Mouse (Mus musculus): ENCODE measurements around the gene Top2a. TPM values are rescaled to one million over a fixed set of nuclear protein-coding genes. Genes with fewer than 3 reads are reported as not detected.
A peak's percentile ranks its signal among the peaks of the same experiment; 100 is the strongest.

Top2a gene
- polyA plus RNA-seq (2014; fragmentation: Nextera tagmentation; extraction: Ambion mirVana): 315 and 330 TPM in 2 replicates

DNA sequence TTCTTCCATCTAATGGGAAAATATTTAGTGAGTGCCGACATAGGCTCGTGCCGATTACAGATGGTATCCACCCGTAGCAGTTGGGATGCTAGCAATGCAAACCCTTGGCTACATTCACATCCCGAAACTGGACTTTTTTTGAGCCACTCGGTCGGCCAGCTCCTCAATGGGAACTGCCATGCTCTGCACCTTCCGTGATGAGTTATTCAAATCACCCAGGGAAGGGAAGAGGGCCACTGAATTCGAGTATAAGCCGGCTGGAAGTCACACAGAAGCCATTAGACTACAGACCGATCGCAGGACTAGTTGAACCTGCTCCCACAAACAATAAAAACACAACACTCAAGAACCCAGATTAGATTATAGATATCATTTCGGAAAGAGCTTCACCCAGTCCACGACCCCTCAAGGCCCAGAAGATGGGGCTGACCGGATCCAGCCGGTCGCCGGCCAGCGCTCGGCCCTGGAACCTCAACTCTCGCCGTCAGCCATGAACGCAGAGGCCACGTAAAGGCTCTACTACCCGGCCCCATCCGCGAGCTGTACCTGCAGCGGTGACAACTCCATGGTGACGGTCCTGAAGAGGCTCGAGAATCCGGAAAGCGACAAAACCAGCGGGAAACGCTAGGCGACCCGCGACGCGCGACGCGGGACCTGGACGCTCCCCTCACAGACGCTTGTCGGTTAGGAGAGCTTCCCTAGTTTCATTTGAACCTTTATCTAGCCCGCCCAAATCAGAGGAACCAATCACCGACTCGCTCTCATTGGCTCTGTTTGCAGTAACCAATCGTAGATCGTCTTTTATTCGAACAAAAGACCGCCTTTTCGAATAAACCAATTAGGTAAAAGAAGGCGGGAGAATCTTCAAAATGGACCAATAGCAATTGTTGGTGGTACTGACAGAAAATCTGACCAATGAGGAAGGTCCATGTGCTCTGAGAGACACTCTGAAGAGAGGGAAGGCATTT lies at the start of gene Top2a:
TSS of gene Top2a (minus strand) at position 690 of the 968 bp plus-strand sequence.
- no peaks in the 10 kb centered on the region for H3K9me3 ChIP-seq (ENCODE audit: control insufficient read depth, low read length)
- peak within 1 kb of the TSS; percentile 99 for H3K9ac ChIP-seq (ENCODE audit: low read depth, low read length)
- DNase-seq (ENCODE audit: low spot score) (peak; percentile 93), ATAC-seq (replicated peaks; ENCODE audit: low FRiP score) (peak; percentile 93)
- H3K36me3 ChIP-seq (ENCODE audit: control insufficient read depth, insufficient read depth, low read length): peaks cover 29% of the 10 kb centered on the region
- peaks cover 15% of the 10 kb centered on the region for H3K4me1 ChIP-seq (replicated peaks; ENCODE audit: control insufficient read depth, insufficient read depth, low read length)
- H3K27ac ChIP-seq (ENCODE audit: low read depth, low read length): peak within 1 kb of the TSS; percentile 88
- peak within 1 kb of the TSS; percentile 93 for H3K4me3 ChIP-seq (ENCODE audit: low read depth, low read length)
- peak within 1 kb of the TSS; percentile 81 for H3K4me2 ChIP-seq
- H3K27me3 ChIP-seq (replicated peaks; ENCODE audit: control insufficient read depth, insufficient read depth, low read length): no peaks in the 10 kb centered on the region
- WGBS: under 1% methylated on average over 54 of the region's 54 CpGs

DNA sequence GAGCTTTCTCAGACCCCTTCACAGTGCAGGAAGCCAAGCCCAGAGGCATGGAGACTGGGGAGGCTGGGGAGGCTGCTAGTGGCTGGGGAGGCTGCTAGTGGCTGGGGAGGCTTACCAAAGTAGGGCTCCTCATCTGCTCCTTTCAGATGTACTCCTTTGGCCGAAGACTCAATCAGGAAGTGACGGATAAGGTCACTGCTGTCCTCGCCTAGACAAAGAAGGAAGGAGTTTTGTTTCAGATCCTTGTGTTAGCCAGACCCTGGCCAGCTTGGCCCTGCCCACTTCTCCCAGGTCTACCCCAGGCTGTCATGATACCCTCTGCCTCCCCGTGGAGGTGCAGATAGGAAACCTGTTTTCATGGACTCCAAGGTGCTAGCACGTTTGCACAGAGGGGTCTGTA lies 49.8 kb upstream of the Top2a start:
- no peak overlapping the region for H3K4me3 ChIP-seq (ENCODE audit: low read depth, low read length)
- H3K9ac ChIP-seq (ENCODE audit: low read depth, low read length): no peak overlapping the region
- WGBS: 39% methylated on average over 5 of the region's 5 CpGs
- H3K4me1 ChIP-seq (replicated peaks; ENCODE audit: control insufficient read depth, insufficient read depth, low read length): no peaks in the 10 kb centered on the region
- DNase-seq (ENCODE audit: low spot score) (no peak), ATAC-seq (replicated peaks; ENCODE audit: low FRiP score) (no peak)
- no peaks in the 10 kb centered on the region for H3K9me3 ChIP-seq (ENCODE audit: control insufficient read depth, low read length)
- no peaks in the 10 kb centered on the region for H3K36me3 ChIP-seq (ENCODE audit: control insufficient read depth, insufficient read depth, low read length)
- H3K4me2 ChIP-seq: no peak overlapping the region
- no peak overlapping the region for H3K27ac ChIP-seq (ENCODE audit: low read depth, low read length)
- H3K27me3 ChIP-seq (replicated peaks; ENCODE audit: control insufficient read depth, insufficient read depth, low read length): no peaks in the 10 kb centered on the region

DNA sequence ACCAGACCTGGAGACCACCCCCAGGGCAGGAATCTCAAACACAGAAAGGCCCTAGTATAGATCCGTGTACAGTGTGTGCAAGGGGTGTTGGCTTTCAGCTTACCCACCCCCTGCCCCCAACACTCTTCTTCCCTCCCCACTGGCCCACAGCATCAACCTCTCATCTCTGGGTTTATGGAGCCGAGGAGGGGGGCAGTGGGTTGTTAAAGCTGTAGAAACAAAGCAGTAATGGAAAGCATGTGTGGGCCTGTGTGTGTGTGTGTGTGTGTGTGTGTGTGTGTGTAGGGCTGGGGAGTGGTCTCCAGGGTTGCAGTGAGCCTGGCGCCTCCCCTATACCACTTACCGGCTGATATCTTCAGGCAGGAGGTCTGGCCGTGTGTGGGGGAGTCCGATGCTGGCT lies 47.9 kb upstream of the Top2a start:
- Histone ChIP-seq H3K27ac (ENCODE audit: low read depth, low read length) (no peak overlapping the region), H3K4me1 (replicated peaks; ENCODE audit: control insufficient read depth, insufficient read depth, low read length) (no peaks in the 10 kb centered on the region), H3K9ac (ENCODE audit: low read depth, low read length) (no peak overlapping the region), H3K36me3 (ENCODE audit: control insufficient read depth, insufficient read depth, low read length) (no peaks in the 10 kb centered on the region), H3K27me3 (replicated peaks; ENCODE audit: control insufficient read depth, insufficient read depth, low read length) (no peaks in the 10 kb centered on the region), H3K9me3 (ENCODE audit: control insufficient read depth, low read length) (no peaks in the 10 kb centered on the region), H3K4me3 (ENCODE audit: low read depth, low read length) (no peak overlapping the region), H3K4me2 (no peak overlapping the region)
- ATAC-seq (replicated peaks; ENCODE audit: low FRiP score) (no peak; the same call in 1 of the 2 replicates), DNase-seq (ENCODE audit: low spot score) (no peak)
- 22% methylated on average over 6 of the region's 6 CpGs for WGBS

DNA sequence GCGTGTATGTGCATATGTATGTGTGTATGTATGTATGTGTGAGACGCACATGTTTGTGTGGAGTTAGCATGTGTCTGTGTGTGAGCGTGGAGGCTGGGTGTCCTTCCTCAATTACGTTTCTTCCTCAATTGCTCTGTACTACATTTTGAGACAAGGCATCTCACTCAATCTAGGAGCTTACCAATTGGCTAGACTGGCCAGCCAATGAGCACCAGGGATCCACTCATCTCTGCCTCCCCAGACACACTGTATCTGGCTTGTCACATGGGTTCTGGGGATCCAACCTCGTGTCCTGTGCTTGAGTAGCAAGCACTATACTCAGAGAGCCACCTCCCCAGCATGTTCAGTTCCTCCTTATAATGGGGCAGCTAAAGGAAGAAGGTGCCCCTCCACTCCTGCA lies 44.5 kb upstream of the Top2a start:
- ATAC-seq (replicated peaks; ENCODE audit: low FRiP score): no peak
- 72% methylated on average over 5 of the region's 5 CpGs for WGBS
- H3K27ac ChIP-seq (ENCODE audit: low read depth, low read length): no peak overlapping the region

DNA sequence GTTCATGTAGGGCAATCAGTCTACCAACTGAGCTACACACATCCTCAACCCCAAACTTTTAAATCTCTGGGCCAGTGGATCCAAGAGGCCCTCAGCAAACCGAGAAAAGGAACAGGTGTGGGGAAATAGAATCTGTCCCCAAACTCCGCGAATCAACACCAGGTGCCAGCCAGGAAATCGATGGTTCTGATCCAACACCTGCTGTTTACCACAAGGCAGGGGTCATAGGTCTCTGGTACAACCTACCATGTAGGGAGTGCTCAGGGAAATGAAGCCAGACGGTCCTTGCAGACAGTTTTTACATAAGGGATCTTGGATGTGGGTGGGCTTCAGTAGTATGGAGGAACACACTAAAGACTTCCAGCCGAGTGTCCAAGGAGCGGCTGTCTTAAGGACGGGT lies 43.6 kb upstream of the Top2a start:
- no peaks in the 10 kb centered on the region for H3K36me3 ChIP-seq (ENCODE audit: control insufficient read depth, insufficient read depth, low read length)
- no peaks in the 10 kb centered on the region for H3K9me3 ChIP-seq (ENCODE audit: control insufficient read depth, low read length)
- WGBS: 77% methylated on average over 8 of the region's 8 CpGs
- H3K27me3 ChIP-seq (replicated peaks; ENCODE audit: control insufficient read depth, insufficient read depth, low read length): no peaks in the 10 kb centered on the region
- no peak overlapping the region for H3K9ac ChIP-seq (ENCODE audit: low read depth, low read length)
- peaks cover 4% of the 10 kb centered on the region; the same call in 1 of the 2 replicates for H3K4me1 ChIP-seq (replicated peaks; ENCODE audit: control insufficient read depth, insufficient read depth, low read length)
- ATAC-seq (replicated peaks; ENCODE audit: low FRiP score) (no peak), DNase-seq (ENCODE audit: low spot score) (no peak)
- no peak overlapping the region for H3K27ac ChIP-seq (ENCODE audit: low read depth, low read length)
- no peak overlapping the region for H3K4me2 ChIP-seq
- H3K4me3 ChIP-seq (ENCODE audit: low read depth, low read length): no peak overlapping the region

More for the DNA sequence above, 44.5 kb upstream of the Top2a start:
- Histone ChIP-seq H3K4me2 (no peak overlapping the region), H3K4me3 (ENCODE audit: low read depth, low read length) (no peak overlapping the region), H3K27me3 (replicated peaks; ENCODE audit: control insufficient read depth, insufficient read depth, low read length) (no peaks in the 10 kb centered on the region), H3K4me1 (replicated peaks; ENCODE audit: control insufficient read depth, insufficient read depth, low read length) (peaks cover 4% of the 10 kb centered on the region; the same call in 1 of the 2 replicates), H3K36me3 (ENCODE audit: control insufficient read depth, insufficient read depth, low read length) (no peaks in the 10 kb centered on the region), H3K9ac (ENCODE audit: low read depth, low read length) (no peak overlapping the region), H3K9me3 (ENCODE audit: control insufficient read depth, low read length) (no peaks in the 10 kb centered on the region)
- no peak for DNase-seq (ENCODE audit: low spot score)

DNA sequence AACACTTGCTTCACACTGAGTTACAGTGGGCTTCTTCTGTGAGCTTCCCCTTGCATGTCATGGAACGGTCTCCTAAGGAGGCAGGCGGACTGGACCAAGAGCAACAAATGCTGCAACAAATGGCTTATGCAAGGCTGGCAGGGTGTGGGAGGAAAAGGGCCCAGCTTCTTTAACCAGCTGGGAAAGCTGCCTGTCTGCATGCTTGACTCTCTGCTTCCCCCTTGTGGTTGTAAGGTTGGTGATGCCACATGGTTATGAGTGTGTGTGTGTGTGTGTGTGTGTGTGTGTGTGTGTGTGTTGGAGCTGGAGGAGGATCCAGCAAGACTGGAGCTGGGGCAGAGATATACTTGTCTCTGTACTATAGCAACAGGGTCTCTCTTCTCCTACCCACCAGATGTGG lies 42.0 kb upstream of the Top2a start:
- Histone ChIP-seq H3K36me3 (ENCODE audit: control insufficient read depth, insufficient read depth, low read length) (no peaks in the 10 kb centered on the region), H3K27ac (ENCODE audit: low read depth, low read length) (0 out of 2 replicates have a peak overlapping the region, but pooled peaks have one; percentile 10), H3K9me3 (ENCODE audit: control insufficient read depth, low read length) (no peaks in the 10 kb centered on the region), H3K27me3 (replicated peaks; ENCODE audit: control insufficient read depth, insufficient read depth, low read length) (no peaks in the 10 kb centered on the region), H3K9ac (ENCODE audit: low read depth, low read length) (no peak overlapping the region), H3K4me1 (replicated peaks; ENCODE audit: control insufficient read depth, insufficient read depth, low read length) (peaks cover 4% of the 10 kb centered on the region; the same call in 1 of the 2 replicates), H3K4me3 (ENCODE audit: low read depth, low read length) (no peak overlapping the region), H3K4me2 (no peak overlapping the region)
- 15% methylated on average over 2 of the region's 2 CpGs for WGBS
- ATAC-seq (replicated peaks; ENCODE audit: low FRiP score) (no peak), DNase-seq (ENCODE audit: low spot score) (no peak)

DNA sequence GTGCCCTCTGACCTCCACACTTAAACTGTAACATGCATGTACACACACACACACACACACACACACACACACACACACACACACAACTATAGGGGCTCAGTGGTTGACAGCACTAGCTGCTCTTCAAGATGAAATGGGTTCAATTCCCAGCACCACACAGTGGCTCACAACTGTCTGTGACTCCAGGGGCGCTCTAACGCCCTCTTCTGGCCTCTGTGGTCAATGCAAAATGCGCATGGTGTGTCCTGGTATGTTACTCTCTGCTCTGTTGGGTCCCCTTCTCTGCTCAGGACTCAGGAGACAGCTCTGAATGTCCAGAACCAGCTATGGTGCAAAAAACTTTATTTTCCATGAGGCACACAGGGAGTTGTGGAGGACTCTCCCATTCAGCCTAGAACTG lies 41.4 kb upstream of the Top2a start:
- no peak overlapping the region for H3K9ac ChIP-seq (ENCODE audit: low read depth, low read length)
- H3K4me2 ChIP-seq: no peak overlapping the region
- H3K4me1 ChIP-seq (replicated peaks; ENCODE audit: control insufficient read depth, insufficient read depth, low read length): peaks cover 4% of the 10 kb centered on the region; the same call in 1 of the 2 replicates
- no peaks in the 10 kb centered on the region for H3K9me3 ChIP-seq (ENCODE audit: control insufficient read depth, low read length)
- H3K27ac ChIP-seq (ENCODE audit: low read depth, low read length): 0 out of 2 replicates have a peak overlapping the region, but pooled peaks have one; percentile 10
- no peaks in the 10 kb centered on the region for H3K27me3 ChIP-seq (replicated peaks; ENCODE audit: control insufficient read depth, insufficient read depth, low read length)
- 66% methylated on average over 3 of the region's 3 CpGs for WGBS
- DNase-seq (ENCODE audit: low spot score) (no peak), ATAC-seq (replicated peaks; ENCODE audit: low FRiP score) (no peak; the same call in 1 of the 2 replicates)
- H3K4me3 ChIP-seq (ENCODE audit: low read depth, low read length): no peak overlapping the region
- no peaks in the 10 kb centered on the region for H3K36me3 ChIP-seq (ENCODE audit: control insufficient read depth, insufficient read depth, low read length)

DNA sequence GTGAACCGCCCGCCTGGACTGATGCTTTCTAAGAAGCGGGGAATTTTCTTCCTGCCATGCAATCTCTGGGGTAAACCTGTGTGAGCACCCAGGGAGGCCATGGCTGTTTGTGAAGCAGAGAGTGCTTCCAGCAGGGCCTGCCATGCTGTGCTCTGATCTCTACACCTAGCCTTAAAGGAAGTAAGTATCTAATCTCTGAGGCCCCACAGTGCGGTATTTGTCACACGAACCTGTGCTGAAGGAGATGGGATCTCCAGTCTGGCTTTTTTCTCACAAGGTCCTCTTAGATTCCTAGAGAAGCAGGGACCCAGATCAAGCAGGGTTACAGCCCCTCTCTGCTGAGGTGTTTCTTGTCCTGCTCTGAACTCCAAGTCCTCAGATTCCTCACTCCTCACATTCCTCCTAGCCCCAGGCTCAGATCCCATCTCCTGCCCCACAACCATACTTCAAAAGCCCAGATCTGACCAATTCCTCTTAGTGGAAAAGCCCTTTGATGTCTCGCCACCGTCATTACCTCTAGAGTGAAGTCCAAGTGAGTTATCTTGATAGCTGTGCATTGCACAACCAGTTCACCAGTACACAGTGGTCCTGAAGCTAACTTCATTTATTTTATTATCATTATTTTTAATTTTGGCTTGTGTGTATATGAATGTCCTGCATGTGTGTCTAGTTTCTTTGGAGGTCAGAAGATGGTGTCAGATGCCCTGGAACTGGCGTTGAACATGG lies 39.6 kb upstream of the Top2a start:
- peak overlapping the region; percentile 17; the same call in 1 of the 2 replicates for H3K27ac ChIP-seq (ENCODE audit: low read depth, low read length)
- H3K27me3 ChIP-seq (replicated peaks; ENCODE audit: control insufficient read depth, insufficient read depth, low read length): no peaks in the 10 kb centered on the region
- no peak overlapping the region for H3K4me3 ChIP-seq (ENCODE audit: low read depth, low read length)
- no peaks in the 10 kb centered on the region for H3K36me3 ChIP-seq (ENCODE audit: control insufficient read depth, insufficient read depth, low read length)
- ATAC-seq (replicated peaks; ENCODE audit: low FRiP score) (no peak), DNase-seq (ENCODE audit: low spot score) (no peak)
- no peak overlapping the region for H3K4me2 ChIP-seq
- no peaks in the 10 kb centered on the region for H3K9me3 ChIP-seq (ENCODE audit: control insufficient read depth, low read length)
- peaks cover 4% of the 10 kb centered on the region; the same call in 1 of the 2 replicates for H3K4me1 ChIP-seq (replicated peaks; ENCODE audit: control insufficient read depth, insufficient read depth, low read length)
- H3K9ac ChIP-seq (ENCODE audit: low read depth, low read length): no peak overlapping the region
- WGBS: 32% methylated on average over 8 of the region's 8 CpGs

Measured in liver, embryonic 11.5 days (tissue).